In the genomic region with DNA sequence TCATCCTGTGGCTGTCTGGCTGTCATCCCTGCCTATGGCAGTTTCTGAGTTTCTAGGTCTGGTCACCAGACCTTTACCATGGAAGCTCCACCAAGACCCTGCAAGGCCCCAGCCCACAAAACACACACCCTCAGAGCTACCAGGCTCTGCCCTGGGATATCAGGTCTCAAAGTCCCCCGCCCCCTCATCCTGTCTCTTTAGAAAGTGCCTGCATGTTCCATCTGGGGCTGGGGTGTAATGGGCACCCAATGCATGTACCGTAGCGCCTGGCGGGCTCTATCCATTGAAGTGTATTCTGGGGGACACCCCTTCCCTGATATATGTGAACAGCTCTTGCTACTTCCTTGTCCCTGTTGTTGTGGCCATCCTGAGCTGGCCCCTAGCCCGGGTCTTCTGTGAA, we compare ENCODE assay signal across 9 mouse cellular contexts. TPM values are rescaled to one million over a fixed set of nuclear protein-coding genes. Genes with fewer than 3 reads are reported as not detected.
DNase-seq lines count a peak whose midpoint lies in the region; ATAC-seq and TF ChIP-seq lines count a peak whose summit lies in the region.
"Had no signal": no experiment of that assay in that cellular context is flagged by ENCODE, and none has a peak within 500 bp of the region (broad histone marks: within the 10 kb centered on the region; RNA-seq: fewer than 3 reads in every experiment).

No protein-coding gene starts in this region.

- H3K36me3 ChIP-seq in stomach, embryonic 14.5 days (ENCODE audit: control insufficient read depth, insufficient read depth, low read length) = no peaks in the 10 kb centered on the region
- H3K36me3 ChIP-seq in stomach, postnatal 0 days (ENCODE audit: control insufficient read depth, insufficient read depth, low read length) = no peaks in the 10 kb centered on the region
- H3K36me3 ChIP-seq in forebrain, embryonic 14.5 days (ENCODE audit: control insufficient read depth, insufficient read depth, low read length) = no peaks in the 10 kb centered on the region
- no peaks in the 10 kb centered on the region for H3K36me3 ChIP-seq in limb, embryonic 11.5 days (ENCODE audit: control insufficient read depth, insufficient read depth, low read length)
- no peaks in the 10 kb centered on the region for H3K36me3 ChIP-seq in stomach, embryonic 15.5 days
- H3K36me3 ChIP-seq: heart, embryonic 15.5 days had no signal

- TF ChIP-seq CTCF in stomach, postnatal 0 days (IDR thresholded peaks at IDR 0.05; ENCODE audit: low read depth) = no peak

- H3K4me1 ChIP-seq in stomach, embryonic 14.5 days (ENCODE audit: control insufficient read depth, insufficient read depth, low read length) = peaks cover 23% of the 10 kb centered on the region
- peaks cover 11% of the 10 kb centered on the region for H3K4me1 ChIP-seq in stomach, postnatal 0 days (replicated peaks; ENCODE audit: control insufficient read depth, insufficient read depth)
- peaks cover 51% of the 10 kb centered on the region for H3K4me1 ChIP-seq in forebrain, embryonic 14.5 days (ENCODE audit: control insufficient read depth, insufficient read depth, low read length)
- peaks cover 18% of the 10 kb centered on the region for H3K4me1 ChIP-seq in limb, embryonic 11.5 days (ENCODE audit: control insufficient read depth, insufficient read depth, low read length)
- H3K4me1 ChIP-seq in stomach, embryonic 15.5 days = peaks cover 29% of the 10 kb centered on the region

- DNase-seq in stomach, postnatal 0 days (ENCODE audit: low spot score) = no peak
- no peak for DNase-seq in forebrain, embryonic 14.5 days (ENCODE audit: low spot score)
- DNase-seq in limb, embryonic 11.5 days (ENCODE audit: low spot score) = no peak
- DNase-seq in gastrocnemius, postnatal 25 days = no peak
- DNase-seq: layer of hippocampus, adult 9-11 months had no signal

- no peak for ATAC-seq in stomach, embryonic 14.5 days (ENCODE audit: insufficient number of reproducible peaks, insufficient read depth, low FRiP score, low read depth)
- no peak for ATAC-seq in stomach, postnatal 0 days (ENCODE audit: low FRiP score, low TSS enrichment)
- ATAC-seq in forebrain, embryonic 14.5 days = no peak
- no peak for ATAC-seq in limb, embryonic 11.5 days (ENCODE audit: insufficient number of reproducible peaks, low FRiP score, low TSS enrichment, low read depth)
- no peak for ATAC-seq in stomach, embryonic 15.5 days (ENCODE audit: insufficient read depth, low FRiP score, low read depth)
- ATAC-seq in cerebellum, adult (ENCODE audit: insufficient number of reproducible peaks, low FRiP score, low TSS enrichment) = no peak

- peak overlapping the region; percentile 61; the same call in 1 of the 2 replicates for H3K27ac ChIP-seq in stomach, embryonic 14.5 days (ENCODE audit: low read length)
- no peak overlapping the region for H3K27ac ChIP-seq in stomach, postnatal 0 days (replicated peaks)
- H3K27ac ChIP-seq in forebrain, embryonic 14.5 days (ENCODE audit: low read depth, low read length) = peak overlapping the region; percentile 96
- no peak overlapping the region for H3K27ac ChIP-seq in limb, embryonic 11.5 days (replicated peaks; ENCODE audit: low read depth, low read length)
- peak overlapping the region; percentile 41; the same call in 1 of the 2 replicates for H3K27ac ChIP-seq in stomach, embryonic 15.5 days

- H3K4me3 ChIP-seq in stomach, embryonic 14.5 days (ENCODE audit: low read depth, low read length) = no peak overlapping the region
- no peak overlapping the region for H3K4me3 ChIP-seq in stomach, postnatal 0 days (ENCODE audit: low read depth, low read length)
- H3K4me3 ChIP-seq in forebrain, embryonic 14.5 days (ENCODE audit: low read depth, low read length) = no peak overlapping the region
- H3K4me3 ChIP-seq in limb, embryonic 11.5 days (ENCODE audit: low read depth, low read length) = no peak overlapping the region
- H3K4me3 ChIP-seq in stomach, embryonic 15.5 days (replicated peaks) = no peak overlapping the region
- H3K4me3 ChIP-seq: heart, embryonic 15.5 days had no signal

- TF ChIP-seq EP300 in stomach, postnatal 0 days (optimal IDR thresholded peaks at IDR 0.05) = no peak

- WGBS in stomach, embryonic 14.5 days = 85% methylated on average over 5 of the region's 5 CpGs
- WGBS in stomach, postnatal 0 days = 95% methylated on average over 5 of the region's 5 CpGs
- 61% methylated on average over 5 of the region's 5 CpGs for WGBS in forebrain, embryonic 14.5 days
- WGBS in limb, embryonic 11.5 days = 86% methylated on average over 5 of the region's 5 CpGs
- WGBS in stomach, embryonic 15.5 days = 84% methylated on average over 5 of the region's 5 CpGs

- H3K4me2 ChIP-seq in stomach, embryonic 14.5 days (replicated peaks; ENCODE audit: low read depth, low read length) = no peak overlapping the region
- H3K4me2 ChIP-seq in stomach, postnatal 0 days (replicated peaks; ENCODE audit: low read depth) = no peak overlapping the region
- H3K4me2 ChIP-seq in forebrain, embryonic 14.5 days (ENCODE audit: low read length) = 0 out of 2 replicates have a peak overlapping the region, but pooled peaks have one; percentile 12
- no peak overlapping the region for H3K4me2 ChIP-seq in limb, embryonic 11.5 days (ENCODE audit: low read depth, severe bottlenecking)
- no peak overlapping the region for H3K4me2 ChIP-seq in stomach, embryonic 15.5 days
- H3K4me2 ChIP-seq: heart, embryonic 15.5 days had no signal

- no peaks in the 10 kb centered on the region for H3K9me3 ChIP-seq in stomach, embryonic 14.5 days (ENCODE audit: control insufficient read depth, low read depth, low read length)
- H3K9me3 ChIP-seq in stomach, postnatal 0 days (ENCODE audit: control insufficient read depth, low read length) = no peaks in the 10 kb centered on the region
- no peaks in the 10 kb centered on the region for H3K9me3 ChIP-seq in forebrain, embryonic 14.5 days (replicated peaks; ENCODE audit: control insufficient read depth, low read length)
- no peaks in the 10 kb centered on the region for H3K9me3 ChIP-seq in limb, embryonic 11.5 days (ENCODE audit: control insufficient read depth, low read length)
- H3K9me3 ChIP-seq in stomach, embryonic 15.5 days = no peaks in the 10 kb centered on the region
- H3K9me3 ChIP-seq: heart, embryonic 15.5 days had no signal

- no peak overlapping the region; the same call in 1 of the 2 replicates for H3K9ac ChIP-seq in stomach, embryonic 14.5 days (replicated peaks; ENCODE audit: low read depth, low read length)
- H3K9ac ChIP-seq in stomach, postnatal 0 days (ENCODE audit: low read length) = no peak overlapping the region
- 0 out of 2 replicates have a peak overlapping the region, but pooled peaks have one; percentile 8 for H3K9ac ChIP-seq in forebrain, embryonic 14.5 days (ENCODE audit: low read length)
- peak overlapping the region; percentile 34; the same call in 1 of the 2 replicates for H3K9ac ChIP-seq in limb, embryonic 11.5 days (ENCODE audit: low read length)
- H3K9ac ChIP-seq in stomach, embryonic 15.5 days = no peak overlapping the region
- H3K9ac ChIP-seq: heart, embryonic 15.5 days had no signal

- no peaks in the 10 kb centered on the region for H3K27me3 ChIP-seq in stomach, embryonic 14.5 days (ENCODE audit: control insufficient read depth, insufficient read depth, low read length)
- no peaks in the 10 kb centered on the region for H3K27me3 ChIP-seq in stomach, postnatal 0 days (ENCODE audit: control insufficient read depth, insufficient read depth, low read length)
- H3K27me3 ChIP-seq in forebrain, embryonic 14.5 days (replicated peaks; ENCODE audit: control insufficient read depth, insufficient read depth, low read length) = no peaks in the 10 kb centered on the region
- H3K27me3 ChIP-seq in limb, embryonic 11.5 days (ENCODE audit: control insufficient read depth, insufficient read depth, low read length) = no peaks in the 10 kb centered on the region
- H3K27me3 ChIP-seq in stomach, embryonic 15.5 days (replicated peaks) = no peaks in the 10 kb centered on the region
- H3K27me3 ChIP-seq: heart, embryonic 15.5 days had no signal

RNA-seq across cellular contexts. Expression of a gene that starts 15.0 kb away (rescaled TPM):
- 7.8 and 9.2 TPM in 2 replicates for polyA plus RNA-seq in stomach, embryonic 14.5 days (2014; fragmentation: Nextera tagmentation; extraction: Ambion mirVana)
- polyA plus RNA-seq in stomach, postnatal 0 days (2015; fragmentation: Nextera tagmentation; extraction: Ambion mirVana) = 7.4 and 8.5 TPM in 2 replicates
- polyA plus RNA-seq in forebrain, embryonic 14.5 days (2014; fragmentation: Nextera tagmentation; extraction: Ambion mirVana) = 5.8 and 7.8 TPM in 2 replicates
- polyA plus RNA-seq in limb, embryonic 11.5 days (2014; fragmentation: Nextera tagmentation; extraction: Ambion mirVana) = 6.3 and 7.4 TPM in 2 replicates
- polyA plus RNA-seq in stomach, embryonic 15.5 days (2015; fragmentation: Nextera tagmentation; extraction: Ambion mirVana) = 14.6 TPM in 2 replicates
- 1 to 10 TPM; 2.7 to 2.9 TPM for total RNA-seq in gastrocnemius, postnatal 25 days (2021)

RNA-seq across cellular contexts. Expression of a gene that starts 20.2 kb away (rescaled TPM):
- polyA plus RNA-seq in stomach, embryonic 14.5 days (2014; fragmentation: Nextera tagmentation; extraction: Ambion mirVana) = 49.8 and 58.0 TPM in 2 replicates
- polyA plus RNA-seq in stomach, postnatal 0 days (2015; fragmentation: Nextera tagmentation; extraction: Ambion mirVana) = 34.9 and 36.9 TPM in 2 replicates
- polyA plus RNA-seq in forebrain, embryonic 14.5 days (2014; fragmentation: Nextera tagmentation; extraction: Ambion mirVana) = 60.4 and 65.8 TPM in 2 replicates
- polyA plus RNA-seq in limb, embryonic 11.5 days (2014; fragmentation: Nextera tagmentation; extraction: Ambion mirVana) = 56.8 and 58.2 TPM in 2 replicates
- 49.5 and 50.9 TPM in 2 replicates for polyA plus RNA-seq in stomach, embryonic 15.5 days (2015; fragmentation: Nextera tagmentation; extraction: Ambion mirVana)
- total RNA-seq in gastrocnemius, postnatal 25 days (2021) = 10 to 100 TPM; 10.9 to 14.6 TPM

RNA-seq across cellular contexts. Expression of a gene that starts 20.2 kb away (rescaled TPM):
- polyA plus RNA-seq in stomach, embryonic 14.5 days (2014; fragmentation: Nextera tagmentation; extraction: Ambion mirVana) = 56.1 and 60.8 TPM in 2 replicates
- 41.8 and 42.8 TPM in 2 replicates for polyA plus RNA-seq in stomach, postnatal 0 days (2015; fragmentation: Nextera tagmentation; extraction: Ambion mirVana)
- polyA plus RNA-seq in forebrain, embryonic 14.5 days (2014; fragmentation: Nextera tagmentation; extraction: Ambion mirVana) = 47.1 and 50.8 TPM in 2 replicates
- 55.1 and 61.1 TPM in 2 replicates for polyA plus RNA-seq in limb, embryonic 11.5 days (2014; fragmentation: Nextera tagmentation; extraction: Ambion mirVana)
- polyA plus RNA-seq in stomach, embryonic 15.5 days (2015; fragmentation: Nextera tagmentation; extraction: Ambion mirVana) = 46.4 and 51.3 TPM in 2 replicates
- total RNA-seq in gastrocnemius, postnatal 25 days (2021) = 10 to 100 TPM; 37.7 to 38.9 TPM

RNA-seq across cellular contexts. Expression of a gene that starts 20.8 kb away (rescaled TPM):
- 548 and 555 TPM in 2 replicates for polyA plus RNA-seq in stomach, embryonic 14.5 days (2014; fragmentation: Nextera tagmentation; extraction: Ambion mirVana)
- polyA plus RNA-seq in stomach, postnatal 0 days (2015; fragmentation: Nextera tagmentation; extraction: Ambion mirVana) = 532 and 573 TPM in 2 replicates
- polyA plus RNA-seq in forebrain, embryonic 14.5 days (2014; fragmentation: Nextera tagmentation; extraction: Ambion mirVana) = 1,532 and 1,552 TPM in 2 replicates
- polyA plus RNA-seq in limb, embryonic 11.5 days (2014; fragmentation: Nextera tagmentation; extraction: Ambion mirVana) = 76.4 and 84.4 TPM in 2 replicates
- polyA plus RNA-seq in stomach, embryonic 15.5 days (2015; fragmentation: Nextera tagmentation; extraction: Ambion mirVana) = 607 and 634 TPM in 2 replicates
- 10 to 100 TPM; 14.9 to 15.6 TPM for total RNA-seq in gastrocnemius, postnatal 25 days (2021)

Comparison
In these comparisons a context has a peak if more than half of its experiments do, and no peak if none do; other contexts are left out.
1. H3K27ac ChIP-seq: peak in stomach, embryonic 14.5 days (single experiment), forebrain, embryonic 14.5 days (single experiment) and stomach, embryonic 15.5 days (single experiment); none in stomach, postnatal 0 days (single experiment) and limb, embryonic 11.5 days (single experiment).
2. H3K9ac ChIP-seq: peak in forebrain, embryonic 14.5 days (single experiment) and limb, embryonic 11.5 days (single experiment); none in stomach, embryonic 14.5 days (single experiment), stomach, postnatal 0 days (single experiment) and stomach, embryonic 15.5 days (single experiment).